In the genomic region with DNA sequence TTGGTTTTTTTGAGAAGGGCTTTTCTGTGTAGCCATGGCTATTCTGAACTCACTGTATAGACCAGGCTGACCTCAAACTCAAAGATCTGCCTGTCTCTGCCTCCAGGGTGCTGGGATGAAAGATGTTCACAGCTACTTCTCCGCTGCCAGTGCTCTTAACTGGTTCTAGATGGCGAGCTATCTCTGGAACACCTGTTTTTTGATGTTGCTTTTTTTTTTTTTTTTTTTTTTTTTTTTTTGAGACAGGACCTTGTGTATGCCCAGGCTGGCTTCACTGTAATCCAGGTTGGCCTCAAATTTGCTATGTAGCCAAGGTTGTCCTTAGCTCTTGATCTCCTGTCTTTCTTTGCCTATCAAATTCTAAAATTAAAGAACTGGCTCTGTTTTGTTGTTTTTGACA, we compare ENCODE assay signal across 19 mouse cellular contexts. TPM values are rescaled to one million over a fixed set of nuclear protein-coding genes. Genes with fewer than 3 reads are reported as not detected.
"Had no signal": no experiment of that assay in that cellular context is flagged by ENCODE, and none has a peak within 500 bp of the region (broad histone marks: within the 10 kb centered on the region; RNA-seq: fewer than 3 reads in every experiment).

No protein-coding gene starts in this region.

- H3K27me3 ChIP-seq: neural tube, embryonic 13.5 days; neural tube, embryonic 15.5 days; stomach, embryonic 15.5 days had no signal

- H3K9ac ChIP-seq: liver, embryonic 14.5 days; lung, embryonic 14.5 days; neural tube, embryonic 13.5 days; neural tube, embryonic 15.5 days; stomach, embryonic 15.5 days had no signal

- H3K27ac ChIP-seq: liver, embryonic 14.5 days; midbrain, embryonic 10.5 days; neural tube, embryonic 13.5 days; neural tube, embryonic 15.5 days; stomach, embryonic 15.5 days; stomach, postnatal 0 days had no signal

- DNase-seq: lung, adult 18-20 months; lung, embryonic 14.5 days; lung, postnatal 10 days; lung, postnatal 4 days; midbrain, embryonic 14.5 days; retina, postnatal 1 day; right cerebral cortex, adult 18-20 months; right cerebral cortex, postnatal 25 days; right cerebral cortex, postnatal 4 days; thymus, postnatal 14 days; thymus, postnatal 36 days had no signal

- H3K4me2 ChIP-seq: lung, embryonic 14.5 days; neural tube, embryonic 13.5 days; neural tube, embryonic 15.5 days; stomach, embryonic 15.5 days had no signal

- ATAC-seq: midbrain, embryonic 16.5 days had no signal

- H3K4me3 ChIP-seq: midbrain, embryonic 10.5 days; myocyte; neural tube, embryonic 13.5 days; neural tube, embryonic 15.5 days; stomach, embryonic 15.5 days had no signal

- H3K9me3 ChIP-seq: midbrain, embryonic 10.5 days; neural tube, embryonic 13.5 days; neural tube, embryonic 15.5 days; stomach, embryonic 15.5 days had no signal

- H3K36me3 ChIP-seq: neural tube, embryonic 13.5 days; neural tube, embryonic 15.5 days; stomach, embryonic 15.5 days had no signal

RNA-seq across cellular contexts. Expression of a gene that starts 1.5 kb away (rescaled TPM):
- polyA plus RNA-seq: myocyte had no signal

RNA-seq across cellular contexts. Expression of a gene that starts 13.0 kb away (rescaled TPM):
- polyA plus RNA-seq: myocyte had no signal
